Mouse (Mus musculus): ENCODE data around the gene Pus10.

- TF ChIP-seq CTCF (IDR thresholded peaks at IDR 0.05; ENCODE audit: control insufficient read depth, insufficient read depth, insufficient replicate concordance, low read depth, low read length) (no peak), POLR2A (IDR thresholded peaks at IDR 0.05; ENCODE audit: control insufficient read depth, low read depth, low read length) (no peak)
Measured at GRCm38 (mm10) chr11:23665311-23665786, at the start of gene Pus10.
